Mouse (Mus musculus) myocyte (in vitro differentiated cells): ENCODE data around the gene Usp6nl.

Source experiments
- E2F4 ChIP-seq: IDR thresholded peaks from one replicate; pipeline ENCODE4 v1.6.1; 2011; ENCODE audit warnings: mild to moderate bottlenecking, control low read depth, moderate library complexity; ENCODE audit not compliant: insufficient read depth
- MAX ChIP-seq: IDR thresholded peaks from one replicate; pipeline ENCODE4 v1.6.1; 2011; ENCODE audit warnings: low read depth, mild to moderate bottlenecking, control low read depth
- MYOG ChIP-seq, 3 experiments: IDR thresholded peaks; one replicate each; pipeline ENCODE4 v1.6.1; 2011; ENCODE audit warnings: control low read depth in 2 of 3, low read depth in 2 of 3, mild to moderate bottlenecking in 2 of 3; ENCODE audit not compliant: insufficient read length in 2 of 3, control insufficient read depth in 1 of 3, insufficient read depth in 1 of 3
- POLR2A ChIP-seq: IDR thresholded peaks from one replicate; pipeline ENCODE4 v1.6.1; 2011; ENCODE audit warnings: low read depth, mild to moderate bottlenecking, control low read depth, moderate library complexity; ENCODE audit not compliant: insufficient read length
- REST ChIP-seq: IDR thresholded peaks from one replicate; pipeline ENCODE4 v1.6.1; 2011; ENCODE audit warnings: mild to moderate bottlenecking, control low read depth, moderate library complexity; ENCODE audit not compliant: insufficient read depth, insufficient read length
- TCF12 ChIP-seq: IDR thresholded peaks from one replicate; pipeline ENCODE4 v1.6.1; 2011; ENCODE audit warnings: mild to moderate bottlenecking, control low read depth; ENCODE audit not compliant: poor library complexity, insufficient read depth, severe bottlenecking
- TCF3 ChIP-seq: IDR thresholded peaks from one replicate; pipeline ENCODE4 v1.6.1; 2011; ENCODE audit warnings: low read depth, control low read depth; ENCODE audit not compliant: insufficient read length
- USF1 ChIP-seq: IDR thresholded peaks from one replicate; pipeline ENCODE4 v1.6.1; 2011; ENCODE audit warnings: low read depth, mild to moderate bottlenecking, control low read depth, moderate library complexity

GRCm38 (mm10) chr2:6304768-6305167 lies 17.7 kb upstream of the Usp6nl start:
- TF ChIP-seq POLR2A (no peak), TCF12 (no peak), TCF3 (no peak), USF1 (no peak), REST (no peak), MAX (no peak), E2F4 (no peak), MYOG (IDR thresholded peaks at IDR 0.05; ENCODE audit: control insufficient read depth in 1 of 3, insufficient read depth in 1 of 3, insufficient read length in 2 of 3, low read depth in 2 of 3) (no peak)
